Mouse (Mus musculus) large intestine, adult 2 months (tissue): ENCODE results near the gene Pip5k1c. TPM values are rescaled to one million over a fixed set of nuclear protein-coding genes. Genes with fewer than 3 reads are reported as not detected.

Source experiments
- DNase-seq: peaks from one replicate; pipeline ENCODE4 v3.0.0-alpha.2; 2012; ENCODE audit warnings: low read depth, low spot score
- WGBS: fragments of 180-500 bp; shearing (Covaris S2); methylation state at CpG from one replicate; pipeline ENCODE4 v1.1.7; 2018; 5-methylcytosine and 5-hydroxymethylcytosine counted together
- polyA plus RNA-seq: library from polyadenylated mRNA; depleted of rRNA; stranded (reverse); fragments of >200 nt; gene quantifications from 2 replicates; pipeline ENCODE4 v1.2.3, GENCODE M21; 2012

Gene Pip5k1c
- polyA plus RNA-seq, 1 experiment = 30.6 TPM

GRCm38 (mm10) chr10:81299585-81300351, 7.0 kb downstream of the Pip5k1c start:
- DNase-seq = no peak
- 86% methylated on average over 14 of the region's 14 CpGs for WGBS

GRCm38 (mm10) chr10:81300352-81300907, 7.7 kb downstream of the Pip5k1c start:
- DNase-seq = no peak
- WGBS = 79% methylated on average over 9 of the region's 9 CpGs

GRCm38 (mm10) chr10:81301321-81301720, 8.6 kb downstream of the Pip5k1c start:
- 79% methylated on average over 9 of the region's 9 CpGs for WGBS
- DNase-seq = no peak

- no peak for DNase-seq
- WGBS = 60% methylated on average over 4 of the region's 4 CpGs
Measured at GRCm38 (mm10) chr10:81302288-81302687, 9.5 kb downstream of the Pip5k1c start.

GRCm38 (mm10) chr10:81302781-81303218, 10.0 kb downstream of the Pip5k1c start:
- no peak for DNase-seq
- 36% methylated on average over 14 of the region's 14 CpGs for WGBS

GRCm38 (mm10) chr10:81303258-81303657, 10.5 kb downstream of the Pip5k1c start:
- WGBS = 54% methylated on average over 10 of the region's 10 CpGs
- DNase-seq = no peak

GRCm38 (mm10) chr10:81303761-81304160, 11.0 kb downstream of the Pip5k1c start:
- DNase-seq = no peak
- 69% methylated on average over 7 of the region's 7 CpGs for WGBS

- WGBS = 26% methylated on average over 8 of the region's 9 CpGs
- DNase-seq = no peak
Measured at GRCm38 (mm10) chr10:81304597-81305238, 12.0 kb downstream of the Pip5k1c start.

GRCm38 (mm10) chr10:81305663-81306062, 12.9 kb downstream of the Pip5k1c start:
- 95% methylated on average over 14 of the region's 14 CpGs for WGBS
- no peak for DNase-seq

GRCm38 (mm10) chr10:81306173-81306668, 13.5 kb downstream of the Pip5k1c start:
- no peak for DNase-seq
- WGBS = 81% methylated on average over 12 of the region's 12 CpGs

GRCm38 (mm10) chr10:81306837-81307682, 14.3 kb downstream of the Pip5k1c start:
- no peak for DNase-seq
- WGBS = 94% methylated on average over 21 of the region's 21 CpGs

- no peak for DNase-seq
- WGBS = 82% methylated on average over 5 of the region's 5 CpGs
Measured at GRCm38 (mm10) chr10:81309571-81309970, 16.8 kb downstream of the Pip5k1c start.

- no peak for DNase-seq
- 89% methylated on average over 13 of the region's 13 CpGs for WGBS
Measured at GRCm38 (mm10) chr10:81313581-81313980, 20.8 kb downstream of the Pip5k1c start.

GRCm38 (mm10) chr10:81314201-81314600, 21.4 kb downstream of the Pip5k1c start:
- WGBS = 68% methylated on average over 7 of the region's 7 CpGs
- DNase-seq = no peak

GRCm38 (mm10) chr10:81315587-81315986, 22.8 kb downstream of the Pip5k1c start:
- WGBS = 94% methylated on average over 16 of the region's 16 CpGs
- no peak for DNase-seq

- DNase-seq = no peak
- WGBS = 59% methylated on average over 16 of the region's 16 CpGs
Measured at GRCm38 (mm10) chr10:81316338-81317060, 23.7 kb downstream of the Pip5k1c start.

GRCm38 (mm10) chr10:81317273-81317672, 24.5 kb downstream of the Pip5k1c start:
- DNase-seq = no peak
- 14% methylated on average over 19 of the region's 20 CpGs for WGBS

- DNase-seq = no peak
Measured at GRCm38 (mm10) chr10:81318589-81319329, 26.0 kb downstream of the Pip5k1c start.

More at GRCm38 (mm10) chr10:81318589-81319329, 26.0 kb downstream of the Pip5k1c start:
- WGBS = 69% methylated on average over 13 of the region's 13 CpGs
